Mouse (Mus musculus) adrenal gland, adult 10 weeks (tissue): Measurements from ENCODE around the gene Areg. TPM values are rescaled to one million over a fixed set of nuclear protein-coding genes. Genes with fewer than 3 reads are reported as not detected.

Experiments used
- polyA plus RNA-seq: library from polyadenylated mRNA; stranded (reverse); fragments of 350-450 nt; fragmentation: Illumina TruSeq; extraction: RNeasy Lipid Tissue Mini Kit (QIAGEN cat#74804); gene quantifications from one replicate; pipeline ENCODE4 v1.2.3, GENCODE M21; 2014; ENCODE audit warnings: low read depth, low replicate concordance

Gene Areg
- polyA plus RNA-seq = not detected

GRCm38 (mm10) chr5:91139446-91139873, at the start of gene Areg:
Areg (plus strand) TSS chr5:91139599.

Other genes with a start within 250 kb of the Areg start
- gene Cxcl1, start 248.4 kb upstream of the Areg start, polyA plus RNA-seq = not detected
- 0.58 TPM for gene Cxcl2, start 235.7 kb upstream of the Areg start, polyA plus RNA-seq
- 55.3 TPM for gene Mthfd2l, start 208.5 kb upstream of the Areg start, polyA plus RNA-seq
- not detected for gene Epgn, start 112.1 kb upstream of the Areg start, polyA plus RNA-seq
- gene Ereg, start 65.0 kb upstream of the Areg start, polyA plus RNA-seq = 0.47 TPM